Mouse (Mus musculus) cerebellum, adult 2 months (tissue): Measurements from ENCODE around the gene Tbr1.

Experiments
- CTCF ChIP-seq: fragments of 200-500 bp; IDR thresholded peaks from 2 replicates; pipeline ENCODE4 v1.5.1; 2011; ENCODE audit warnings: low read depth, mild to moderate bottlenecking, control low read depth, low read length, moderate library complexity, borderline replicate concordance; ENCODE audit not compliant: insufficient read depth
- POLR2A ChIP-seq: fragments of 200-500 bp; IDR thresholded peaks from 2 replicates; pipeline ENCODE4 v1.6.1; 2011; ENCODE audit warnings: low read length, control low read depth, borderline replicate concordance; ENCODE audit not compliant: insufficient read depth

GRCm38 (mm10) chr2:61811507-61812421 is 9.0 kb downstream of the Tbr1 start:
- TF ChIP-seq CTCF (no peak), POLR2A (no peak)
